16 mouse cellular contexts compared by ENCODE assay signal in genomic region chr2:156801045-156801444, GRCm38 (mm10). TPM values are rescaled to one million over a fixed set of nuclear protein-coding genes. Genes with fewer than 3 reads are reported as not detected.
"Had no signal": no experiment of that assay in that cellular context is flagged by ENCODE, and none has a peak within 500 bp of the region (broad histone marks: within the 10 kb centered on the region; RNA-seq: fewer than 3 reads in every experiment).

No protein-coding gene starts in this region.

- ATAC-seq: liver, postnatal 0 days; lung, postnatal 0 days; midbrain, embryonic 13.5 days; midbrain, embryonic 16.5 days had no signal

- H3K27me3 ChIP-seq: limb, embryonic 12.5 days; limb, embryonic 15.5 days; midbrain, embryonic 13.5 days had no signal

- H3K9me3 ChIP-seq: limb, embryonic 12.5 days; limb, embryonic 15.5 days; midbrain, embryonic 13.5 days had no signal

- H3K9ac ChIP-seq: limb, embryonic 12.5 days; limb, embryonic 15.5 days; liver, embryonic 14.5 days; liver, postnatal 0 days; lung, embryonic 14.5 days; midbrain, embryonic 13.5 days had no signal

- H3K27ac ChIP-seq: limb, embryonic 12.5 days; limb, embryonic 15.5 days; liver, embryonic 14.5 days; macrophage; midbrain, embryonic 13.5 days had no signal

- H3K36me3 ChIP-seq: limb, embryonic 12.5 days; limb, embryonic 15.5 days; midbrain, embryonic 13.5 days had no signal

- DNase-seq: kidney, adult 9 months; kidney, postnatal 14 days; kidney, postnatal 4 days; left cerebral cortex, postnatal 4 days; liver, postnatal 0 days; lung, embryonic 14.5 days; thymus, postnatal 36 days had no signal

- H3K4me1 ChIP-seq: limb, embryonic 15.5 days; midbrain, embryonic 13.5 days had no signal

- H3K4me3 ChIP-seq: limb, embryonic 12.5 days; limb, embryonic 15.5 days; midbrain, embryonic 13.5 days had no signal

- H3K4me2 ChIP-seq: limb, embryonic 12.5 days; limb, embryonic 15.5 days; liver, embryonic 11.5 days; lung, embryonic 14.5 days; midbrain, embryonic 13.5 days had no signal

RNA-seq across cellular contexts. Expression of gene Myl9, which starts 25.8 kb away (rescaled TPM):
- total RNA-seq: megakaryocyte, adult 5-6 weeks had no signal
- polyA plus RNA-seq: macrophage had no signal
